Mouse (Mus musculus) heart, embryonic 11.5 days (tissue): Measurements from ENCODE around the gene Gm13276. TPM values are rescaled to one million over a fixed set of nuclear protein-coding genes. Genes with fewer than 3 reads are reported as not detected.
"Not testable (repeated sequence)": the region's sequence is repeated elsewhere in the genome, so short reads cannot be mapped to it uniquely, and the experiment has no call there.

Source experiments
- ATAC-seq: fragments of 200-750 bp; cut with Nextera tagmentation; replicated peaks from 2 replicates; pipeline ENCODE4 v1.8.0; 2017; ENCODE audit warnings: moderate library complexity; ENCODE audit not compliant: insufficient number of reproducible peaks, low FRiP score, low TSS enrichment
- H3K27ac ChIP-seq: fragments of 300-500 bp; sonication (generic); 2 replicates; pipeline ENCODE4 v1.5.1; 2014; ENCODE audit warnings: mild to moderate bottlenecking, low read depth, low read length
- H3K27me3 ChIP-seq: fragments of 300-500 bp; sonication (generic); 2 replicates; pipeline ENCODE4 v1.6.1; 2014; ENCODE audit warnings: mild to moderate bottlenecking, low read length, mixed read lengths; ENCODE audit not compliant: control insufficient read depth, insufficient read depth
- H3K36me3 ChIP-seq: fragments of 300-500 bp; sonication (generic); 2 replicates; pipeline ENCODE4 v1.6.1; 2014; ENCODE audit warnings: mild to moderate bottlenecking, low read length, moderate library complexity, mixed read lengths; ENCODE audit not compliant: control insufficient read depth, insufficient read depth
- H3K4me1 ChIP-seq: fragments of 300-500 bp; sonication (generic); 2 replicates; pipeline ENCODE4 v1.6.1; 2014; ENCODE audit warnings: low read length; ENCODE audit not compliant: control insufficient read depth, insufficient read depth
- H3K4me2 ChIP-seq: fragments of 300-500 bp; sonication (generic); 2 replicates; pipeline ENCODE4 v1.6.1; 2014; ENCODE audit warnings: mild to moderate bottlenecking, moderate library complexity
- H3K4me3 ChIP-seq: fragments of 300-500 bp; sonication (generic); 2 replicates; pipeline ENCODE4 v1.5.1; 2014; ENCODE audit warnings: low read depth, low read length
- H3K9ac ChIP-seq: fragments of 300-500 bp; sonication (generic); 2 replicates; pipeline ENCODE4 v1.6.1; 2014; ENCODE audit warnings: mild to moderate bottlenecking, low read depth, low read length, moderate library complexity
- H3K9me3 ChIP-seq: fragments of 300-500 bp; sonication (generic); replicated peaks from 2 replicates; pipeline ENCODE4 v1.6.1; 2016; ENCODE audit warnings: low read length; ENCODE audit not compliant: control insufficient read depth
- WGBS: fragments of 180-500 bp; shearing (Covaris S2); extraction: QIAGEN DNeasy Blood & Tissue Kit; methylation state at CpG from one replicate; pipeline ENCODE4 v1.1.7; 2014; ENCODE audit not compliant: insufficient replicate concordance; 5-methylcytosine and 5-hydroxymethylcytosine counted together
- polyA plus RNA-seq: library from polyadenylated mRNA; unstranded; fragments of >200 nt; fragmentation: Nextera tagmentation; extraction: Ambion mirVana; gene quantifications from 2 replicates; pipeline ENCODE4 v1.2.1, GENCODE M21; 2014

Gm13276 gene
- polyA plus RNA-seq, 1 experiment from 2014 or later = not detected

DNA sequence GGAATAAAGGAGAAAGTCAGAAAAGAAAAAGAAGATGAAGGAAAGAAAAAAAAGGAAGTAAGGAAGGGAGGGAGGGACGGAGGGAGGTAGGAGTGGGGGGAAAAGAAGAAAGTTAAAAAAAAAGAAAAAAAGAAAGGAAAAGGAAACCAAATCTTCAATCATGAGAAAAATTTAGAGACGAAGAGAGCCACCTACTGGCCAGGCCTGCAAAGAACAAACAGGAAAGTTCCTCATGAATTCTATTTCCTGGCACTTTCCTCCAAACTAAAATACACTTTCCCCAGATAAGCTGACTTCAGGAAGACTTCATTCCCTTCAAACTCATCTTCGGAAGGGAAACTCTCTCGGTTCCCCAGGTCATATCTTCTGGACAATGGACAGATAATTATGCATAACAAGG lies 45.0 kb downstream of the Gm13276 start:
- Histone ChIP-seq H3K4me1 (no peaks in the 10 kb centered on the region), H3K27ac (no peak overlapping the region), H3K36me3 (no peaks in the 10 kb centered on the region), H3K4me2 (no peak overlapping the region), H3K4me3 (no peak overlapping the region), H3K9me3 (no peaks in the 10 kb centered on the region), H3K9ac (no peak overlapping the region), H3K27me3 (no peaks in the 10 kb centered on the region)
- WGBS = 25% methylated on average over 4 of the region's 4 CpGs
- ATAC-seq = no peak

DNA sequence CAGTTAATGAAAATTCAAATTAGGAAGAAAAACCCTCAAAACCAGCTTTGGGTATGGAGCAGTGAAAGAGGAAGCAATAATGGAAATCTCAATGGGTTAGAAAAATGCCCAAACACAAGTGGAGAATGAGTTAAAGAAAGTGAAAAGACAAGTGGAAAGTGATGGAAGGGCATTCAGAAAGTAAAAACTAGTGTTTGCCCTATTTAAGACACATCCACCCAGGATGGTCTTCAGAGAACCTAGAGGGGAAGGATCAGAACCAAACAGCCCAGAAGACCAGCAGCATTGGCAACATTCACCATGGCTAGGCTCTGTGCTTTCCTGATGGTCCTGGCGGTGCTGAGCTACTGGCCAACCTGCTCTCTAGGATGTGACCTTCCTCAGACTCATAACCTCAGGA lies 49.7 kb downstream of the Gm13276 start, which contains the start of gene Ifna5:
Ifna5 (plus strand) TSS at position 301 of the 400 bp plus-strand sequence.
- WGBS = 90% methylated on average over 1 of the region's 1 CpGs
- not testable (repeated sequence) for H3K36me3 ChIP-seq, H3K4me1 ChIP-seq, H3K27ac ChIP-seq, H3K4me3 ChIP-seq, H3K9ac ChIP-seq, H3K27me3 ChIP-seq, H3K4me2 ChIP-seq, H3K9me3 ChIP-seq, ATAC-seq

Other genes starting within 250 kb of the Gm13276 start
- gene Ifna15, start 227.5 kb upstream of the Gm13276 start, polyA plus RNA-seq = not detected in 2 replicates
- gene Ifna14, start 213.9 kb upstream of the Gm13276 start, polyA plus RNA-seq = not detected in 2 replicates
- gene Ifna9, start 193.3 kb upstream of the Gm13276 start, polyA plus RNA-seq = not detected in 2 replicates
- not detected in 2 replicates for gene Ifna12, start 182.3 kb upstream of the Gm13276 start, polyA plus RNA-seq
- not detected in 2 replicates for gene C87499, start 151.3 kb upstream of the Gm13276 start, polyA plus RNA-seq
- gene Ifna13, start 141.2 kb upstream of the Gm13276 start, polyA plus RNA-seq = not detected in 2 replicates
- gene Ifna16, start 108.8 kb upstream of the Gm13276 start, polyA plus RNA-seq = not detected in 2 replicates
- gene Ifna2, start 101.8 kb upstream of the Gm13276 start, polyA plus RNA-seq = not detected in 2 replicates
- not detected in 2 replicates for gene Ifnab, start 94.3 kb upstream of the Gm13276 start, polyA plus RNA-seq
- 0.63 and 0.87 TPM in 2 replicates for gene Gm26566, start 63.9 kb upstream of the Gm13276 start, polyA plus RNA-seq
- gene Klhl9, start 63.2 kb upstream of the Gm13276 start, polyA plus RNA-seq = 99.9 and 113 TPM in 2 replicates
- not detected in 2 replicates for gene Gm13271, start 30.8 kb upstream of the Gm13276 start, polyA plus RNA-seq
- 0.39 and 0.56 TPM in 2 replicates for gene Gm13283, start 25.6 kb upstream of the Gm13276 start, polyA plus RNA-seq
- gene Gm13290, start 11.9 kb upstream of the Gm13276 start, polyA plus RNA-seq = 0.61 TPM in 1 of 2 replicates, not detected in the other
- gene Gm13289, start 8.8 kb upstream of the Gm13276 start, polyA plus RNA-seq = not detected in 2 replicates
- not detected in 2 replicates for gene Gm13272, start 5.9 kb upstream of the Gm13276 start, polyA plus RNA-seq
- gene Ifnz, start 3.6 kb upstream of the Gm13276 start, polyA plus RNA-seq = not detected in 2 replicates
- gene Gm13277, start 2.9 kb downstream of the Gm13276 start, polyA plus RNA-seq = not detected in 2 replicates
- gene Gm13278, start 5.8 kb downstream of the Gm13276 start, polyA plus RNA-seq = not detected in 2 replicates
- 0.47 TPM in 1 of 2 replicates, not detected in the other for gene Gm13275, start 8.8 kb downstream of the Gm13276 start, polyA plus RNA-seq
- gene Gm13279, start 11.7 kb downstream of the Gm13276 start, polyA plus RNA-seq = not detected in 2 replicates
- gene Gm13285, start 14.0 kb downstream of the Gm13276 start, polyA plus RNA-seq = 0.27 and 0.76 TPM in 2 replicates
- gene Gm13287, start 17.5 kb downstream of the Gm13276 start, polyA plus RNA-seq = not detected in 2 replicates
- gene Gm13288, start 19.8 kb downstream of the Gm13276 start, polyA plus RNA-seq = not detected in 2 replicates
- not detected in 2 replicates for gene Ifna7, start 30.5 kb downstream of the Gm13276 start, polyA plus RNA-seq
- gene Ifna11, start 34.2 kb downstream of the Gm13276 start, polyA plus RNA-seq = not detected in 2 replicates
- gene Ifna6, start 41.7 kb downstream of the Gm13276 start, polyA plus RNA-seq = not detected in 2 replicates
- not detected in 2 replicates for gene Ifna5, start 49.8 kb downstream of the Gm13276 start, polyA plus RNA-seq
- not detected in 2 replicates for gene Ifna4, start 56.2 kb downstream of the Gm13276 start, polyA plus RNA-seq
- not detected in 2 replicates for gene Ifna1, start 64.4 kb downstream of the Gm13276 start, polyA plus RNA-seq
- not detected in 2 replicates for gene Ifne, start 94.5 kb downstream of the Gm13276 start, polyA plus RNA-seq